Mouse (Mus musculus) monocyte, adult 2 months (primary cell): ENCODE results near the gene Rnaseh2a.

Source experiments
- DNase-seq, 2 experiments: peaks; one replicate each; pipeline ENCODE4 v3.0.0; 2022; ENCODE audit warnings: low spot score in 2 of 2, low read depth in 1 of 2

Gene Rnaseh2a

DNA sequence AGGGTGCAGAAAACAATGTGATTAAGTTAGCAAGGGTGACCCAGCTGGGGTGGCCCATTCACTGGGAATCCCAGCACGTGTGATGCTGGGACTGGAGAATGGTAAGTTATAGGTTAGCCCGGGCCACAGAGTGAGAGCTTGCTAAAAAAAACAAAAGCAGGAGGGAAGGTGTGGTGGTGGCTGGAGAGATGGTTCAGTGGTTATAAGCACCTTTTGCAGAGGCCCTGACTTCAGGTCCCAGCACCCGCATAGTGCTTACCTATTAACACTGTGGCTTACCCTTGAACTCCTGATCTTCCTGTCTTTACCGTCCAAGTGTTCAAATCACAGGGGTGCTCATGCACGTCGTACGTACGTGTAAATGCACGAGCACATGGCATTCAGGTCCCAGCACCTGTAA, 62.5 kb downstream of the Rnaseh2a start:
- no peak for DNase-seq
